Mouse (Mus musculus): ENCODE data around the gene Nek5. TPM values are rescaled to one million over a fixed set of nuclear protein-coding genes. Genes with fewer than 3 reads are reported as not detected.

Nek5 gene
- polyA plus RNA-seq, 1 experiment from 2014 or later: 1.7 TPM

DNA sequence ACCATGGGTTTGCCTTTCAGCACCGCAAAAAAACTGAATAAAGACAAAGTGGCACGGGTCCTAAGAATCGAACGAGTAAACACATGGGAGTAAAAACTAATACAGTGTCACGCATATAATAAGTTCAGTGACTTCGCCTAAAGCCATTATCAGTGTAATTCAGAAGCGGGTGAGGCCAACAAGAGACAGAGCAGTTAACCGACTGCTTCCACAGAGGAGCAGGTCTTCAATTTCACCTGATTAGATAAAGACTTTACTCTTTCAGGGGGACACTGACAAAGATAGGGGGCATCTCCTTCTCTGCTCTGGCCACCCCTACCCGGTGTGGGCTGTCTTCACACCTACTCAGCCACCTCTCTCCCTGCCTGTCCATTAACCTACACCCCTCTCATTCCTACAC is 66.5 kb downstream of the Nek5 start:
- H3K4me3 ChIP-seq (replicated peaks; ENCODE audit: low read length): no peak overlapping the region
- H3K9me3 ChIP-seq (ENCODE audit: control insufficient read depth, low read length): no peaks in the 10 kb centered on the region
- no peak overlapping the region for H3K9ac ChIP-seq
- peaks cover 6% of the 10 kb centered on the region for H3K36me3 ChIP-seq (replicated peaks; ENCODE audit: control insufficient read depth, insufficient read depth)
- no peak overlapping the region for H3K4me2 ChIP-seq (replicated peaks)
- DNase-seq (ENCODE audit: low spot score) (no peak), ATAC-seq (ENCODE audit: low FRiP score) (no peak)
- no peak overlapping the region for H3K27ac ChIP-seq
- 85% methylated on average over 9 of the region's 9 CpGs for WGBS
- H3K4me1 ChIP-seq (replicated peaks; ENCODE audit: control insufficient read depth, insufficient read depth, low read length): peaks cover 6% of the 10 kb centered on the region
- peaks cover 12% of the 10 kb centered on the region; the same call in 1 of the 2 replicates for H3K27me3 ChIP-seq (ENCODE audit: control insufficient read depth, insufficient read depth, low read length)

DNA sequence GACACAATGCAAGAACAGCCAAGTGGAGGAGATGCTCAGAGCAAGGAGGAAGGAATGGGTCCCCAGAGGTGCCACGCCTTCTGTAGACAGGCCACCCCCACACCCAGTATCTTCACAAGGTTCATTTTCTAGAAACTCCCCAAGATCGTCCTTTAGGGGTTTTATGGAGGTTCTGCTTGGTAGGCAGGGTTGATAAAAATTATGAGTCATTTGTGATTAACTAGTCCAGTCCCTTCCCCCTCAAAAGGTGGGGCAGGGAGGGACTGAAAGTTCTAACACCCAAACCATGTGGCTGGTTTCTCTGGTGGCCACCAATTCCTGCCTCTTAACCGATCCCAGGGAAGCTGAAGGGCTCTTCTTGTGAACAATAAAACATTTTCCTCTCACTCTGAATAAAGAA is 68.0 kb downstream of the Nek5 start:
- no peak overlapping the region for H3K4me2 ChIP-seq (replicated peaks)
- H3K9me3 ChIP-seq (ENCODE audit: control insufficient read depth, low read length): no peaks in the 10 kb centered on the region
- H3K27me3 ChIP-seq (ENCODE audit: control insufficient read depth, insufficient read depth, low read length): peaks cover 12% of the 10 kb centered on the region; the same call in 1 of the 2 replicates
- no peak overlapping the region for H3K4me3 ChIP-seq (replicated peaks; ENCODE audit: low read length)
- no peak for ATAC-seq (ENCODE audit: low FRiP score)
- DNase-seq (ENCODE audit: low spot score): no peak
- H3K9ac ChIP-seq: no peak overlapping the region
- 86% methylated on average over 3 of the region's 3 CpGs for WGBS
- H3K27ac ChIP-seq: no peak overlapping the region
- no peaks in the 10 kb centered on the region for H3K36me3 ChIP-seq (replicated peaks; ENCODE audit: control insufficient read depth, insufficient read depth)
- H3K4me1 ChIP-seq (replicated peaks; ENCODE audit: control insufficient read depth, insufficient read depth, low read length): peaks cover 6% of the 10 kb centered on the region

DNA sequence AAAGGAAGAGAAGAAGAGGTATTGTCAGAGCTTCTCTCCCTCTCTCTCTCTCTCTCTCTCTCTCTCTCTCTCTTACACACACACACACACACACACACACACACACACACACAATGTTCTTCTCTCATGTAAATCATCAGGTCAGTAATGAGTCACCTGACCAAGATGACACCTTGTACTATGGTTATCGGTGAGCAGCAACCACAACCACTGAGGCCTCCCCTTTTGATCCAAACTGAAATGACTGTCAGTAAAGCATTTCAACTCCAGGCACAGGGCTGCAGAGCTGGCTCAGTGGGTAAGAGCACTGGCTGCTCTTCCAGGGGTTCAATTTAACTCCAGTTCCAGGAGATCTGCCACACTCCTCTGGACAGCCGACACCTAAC is 69.4 kb downstream of the Nek5 start:
- peaks cover 12% of the 10 kb centered on the region; the same call in 1 of the 2 replicates for H3K27me3 ChIP-seq (ENCODE audit: control insufficient read depth, insufficient read depth, low read length)
- H3K9ac ChIP-seq: no peak overlapping the region
- H3K27ac ChIP-seq: no peak overlapping the region
- WGBS: 96% methylated on average over 2 of the region's 2 CpGs
- no peak overlapping the region for H3K4me2 ChIP-seq (replicated peaks)
- H3K36me3 ChIP-seq (replicated peaks; ENCODE audit: control insufficient read depth, insufficient read depth): no peaks in the 10 kb centered on the region
- no peaks in the 10 kb centered on the region for H3K4me1 ChIP-seq (replicated peaks; ENCODE audit: control insufficient read depth, insufficient read depth, low read length)
- H3K9me3 ChIP-seq (ENCODE audit: control insufficient read depth, low read length): no peaks in the 10 kb centered on the region
- ATAC-seq (ENCODE audit: low FRiP score) (no peak), DNase-seq (ENCODE audit: low spot score) (no peak)
- no peak overlapping the region for H3K4me3 ChIP-seq (replicated peaks; ENCODE audit: low read length)

DNA sequence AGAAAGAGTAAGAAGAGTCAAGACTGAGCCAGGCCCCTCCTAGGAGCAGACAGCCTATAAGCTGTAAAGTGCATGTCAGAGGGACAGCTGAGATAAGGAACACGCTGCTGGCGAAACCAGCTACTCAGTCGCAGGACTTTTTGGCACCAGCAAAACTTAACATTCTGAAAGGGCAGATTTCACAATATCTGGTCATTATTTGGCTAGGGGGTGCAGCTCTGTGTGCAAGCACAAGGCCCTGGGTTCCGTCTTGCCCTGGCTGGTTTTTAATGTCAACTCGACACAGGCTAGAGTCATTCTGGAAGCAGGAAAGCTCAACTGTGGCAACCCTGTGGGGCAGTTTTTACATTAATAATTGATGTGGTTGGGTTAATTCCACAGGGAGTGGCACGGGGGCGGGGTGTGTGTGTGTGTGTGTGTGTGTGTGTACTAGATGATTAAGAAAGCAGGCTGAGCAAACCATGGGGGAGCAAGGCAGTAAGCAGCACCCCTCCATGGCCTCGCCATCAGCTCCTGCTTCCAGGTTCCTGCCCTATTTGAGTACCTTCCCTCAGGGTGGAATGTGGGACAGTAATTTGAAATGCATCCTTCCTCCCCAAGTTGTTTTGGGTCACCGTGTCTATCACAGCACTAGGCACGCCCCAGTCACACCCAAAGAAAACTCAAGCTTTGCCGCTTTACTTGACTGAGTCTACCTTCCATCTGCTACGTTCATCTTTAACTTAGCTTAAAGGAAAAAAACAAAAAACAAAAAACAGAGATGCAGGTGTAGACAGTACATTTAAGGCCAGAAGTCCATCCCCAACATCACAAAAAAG is 70.0 kb downstream of the Nek5 start:
- Histone ChIP-seq H3K27me3 (ENCODE audit: control insufficient read depth, insufficient read depth, low read length) (peaks cover 12% of the 10 kb centered on the region; the same call in 1 of the 2 replicates), H3K9ac (no peak overlapping the region), H3K27ac (no peak overlapping the region), H3K9me3 (ENCODE audit: control insufficient read depth, low read length) (no peaks in the 10 kb centered on the region), H3K4me2 (replicated peaks) (no peak overlapping the region), H3K4me3 (replicated peaks; ENCODE audit: low read length) (no peak overlapping the region), H3K36me3 (replicated peaks; ENCODE audit: control insufficient read depth, insufficient read depth) (no peaks in the 10 kb centered on the region), H3K4me1 (replicated peaks; ENCODE audit: control insufficient read depth, insufficient read depth, low read length) (no peaks in the 10 kb centered on the region)
- DNase-seq (ENCODE audit: low spot score) (no peak), ATAC-seq (ENCODE audit: low FRiP score) (no peak)
- WGBS: 91% methylated on average over 12 of the region's 12 CpGs

DNA sequence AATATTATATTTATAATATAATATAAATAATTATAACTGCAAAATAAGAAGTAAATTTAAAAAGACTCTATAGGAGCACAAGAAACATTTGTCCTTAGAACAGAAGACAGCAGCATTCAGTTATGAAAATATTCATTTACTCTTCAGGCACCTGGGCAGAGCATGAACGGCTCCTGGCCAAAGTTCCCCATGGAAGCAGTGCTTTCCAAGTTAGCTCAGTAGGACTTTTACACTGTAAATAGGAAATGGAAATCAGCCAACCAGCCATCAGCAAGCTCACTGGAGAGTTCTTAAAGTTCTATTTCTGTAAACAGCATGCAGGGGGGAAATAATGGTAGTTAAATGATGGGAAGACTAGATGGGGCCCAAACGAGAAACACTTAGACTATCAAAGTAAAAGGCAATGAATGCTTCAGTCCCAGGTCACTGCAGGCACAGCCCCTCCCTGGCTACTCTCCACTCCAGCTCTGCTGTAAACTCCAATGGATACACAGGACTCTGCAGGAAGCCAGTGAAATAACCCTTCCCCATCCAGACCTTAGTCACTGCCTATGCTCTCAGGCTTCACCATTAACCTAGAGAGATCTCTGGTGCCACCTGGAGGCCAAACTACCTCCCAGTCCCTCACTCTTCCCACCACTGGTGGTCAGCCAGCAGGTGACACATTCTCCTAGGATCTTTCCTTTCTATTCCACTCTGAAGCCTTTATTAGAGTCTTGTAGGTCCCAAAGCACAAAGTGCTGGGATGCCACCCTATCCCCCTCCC is 77.0 kb downstream of the Nek5 start:
- WGBS: 73% methylated on average over 2 of the region's 2 CpGs
- no peaks in the 10 kb centered on the region for H3K4me1 ChIP-seq (replicated peaks; ENCODE audit: control insufficient read depth, insufficient read depth, low read length)
- ATAC-seq (ENCODE audit: low FRiP score): peak; percentile 43; the same call in 1 of the 2 replicates

DNA sequence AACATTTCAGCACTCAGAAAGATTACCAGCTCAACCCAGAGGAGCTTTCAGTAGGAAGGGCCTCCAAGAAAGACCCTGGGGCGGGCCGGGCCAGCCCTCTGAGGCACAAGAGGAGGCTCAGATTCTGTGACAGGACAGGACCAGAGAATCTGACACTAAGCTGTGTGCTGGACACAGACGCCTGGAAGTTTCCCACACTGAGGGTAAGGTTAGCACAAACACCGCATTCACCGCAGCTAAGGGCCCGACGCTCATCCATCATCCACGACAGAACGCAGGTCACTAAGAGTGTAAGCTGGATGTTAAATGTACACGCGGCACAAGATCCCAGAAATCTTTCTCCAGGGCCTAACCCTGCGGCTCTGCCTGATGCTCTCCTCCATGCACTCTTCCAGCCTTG is 81.1 kb downstream of the Nek5 start:
- WGBS: 53% methylated on average over 12 of the region's 12 CpGs
- Histone ChIP-seq H3K27ac (no peak overlapping the region), H3K36me3 (replicated peaks; ENCODE audit: control insufficient read depth, insufficient read depth) (no peaks in the 10 kb centered on the region), H3K4me1 (replicated peaks; ENCODE audit: control insufficient read depth, insufficient read depth, low read length) (0 out of 2 replicates have a peak, but pooled peaks cover 2% of the 10 kb centered on the region), H3K9ac (no peak overlapping the region), H3K9me3 (ENCODE audit: control insufficient read depth, low read length) (no peaks in the 10 kb centered on the region), H3K4me2 (replicated peaks) (no peak overlapping the region), H3K27me3 (ENCODE audit: control insufficient read depth, insufficient read depth, low read length) (no peaks in the 10 kb centered on the region), H3K4me3 (replicated peaks; ENCODE audit: low read length) (no peak overlapping the region)
- ATAC-seq (ENCODE audit: low FRiP score) (no peak), DNase-seq (ENCODE audit: low spot score) (no peak)

More for the DNA sequence above, 77.0 kb downstream of the Nek5 start:
- H3K4me3 ChIP-seq (replicated peaks; ENCODE audit: low read length): no peak overlapping the region
- no peaks in the 10 kb centered on the region for H3K27me3 ChIP-seq (ENCODE audit: control insufficient read depth, insufficient read depth, low read length)
- H3K36me3 ChIP-seq (replicated peaks; ENCODE audit: control insufficient read depth, insufficient read depth): no peaks in the 10 kb centered on the region
- no peak overlapping the region for H3K4me2 ChIP-seq (replicated peaks)
- H3K9me3 ChIP-seq (ENCODE audit: control insufficient read depth, low read length): no peaks in the 10 kb centered on the region
- H3K27ac ChIP-seq: no peak overlapping the region
- no peak overlapping the region for H3K9ac ChIP-seq
- DNase-seq (ENCODE audit: low spot score): no peak

DNA sequence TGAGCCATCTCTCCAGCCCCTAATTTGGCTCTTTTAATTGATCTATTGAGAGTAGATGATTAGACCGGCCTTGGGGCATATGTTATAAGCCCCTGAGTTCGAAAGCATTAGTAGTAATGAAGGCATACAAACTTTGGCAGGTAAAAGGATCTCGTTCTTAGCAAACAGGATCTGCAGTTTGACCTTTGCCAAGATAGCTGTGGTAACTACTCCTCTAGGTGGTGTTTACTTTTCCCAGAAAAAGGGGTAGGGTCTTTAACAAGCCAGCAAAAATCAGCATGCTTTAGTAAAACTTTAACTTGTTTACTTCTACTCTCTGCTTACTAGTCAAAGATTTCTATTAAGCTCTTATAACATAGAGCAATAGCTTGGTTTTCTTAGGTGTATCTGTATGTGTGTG is 82.3 kb downstream of the Nek5 start:
- Histone ChIP-seq H3K4me2 (replicated peaks) (no peak overlapping the region), H3K4me3 (replicated peaks; ENCODE audit: low read length) (no peak overlapping the region), H3K4me1 (replicated peaks; ENCODE audit: control insufficient read depth, insufficient read depth, low read length) (0 out of 2 replicates have a peak, but pooled peaks cover 2% of the 10 kb centered on the region), H3K27me3 (ENCODE audit: control insufficient read depth, insufficient read depth, low read length) (no peaks in the 10 kb centered on the region), H3K9me3 (ENCODE audit: control insufficient read depth, low read length) (no peaks in the 10 kb centered on the region), H3K9ac (no peak overlapping the region), H3K27ac (no peak overlapping the region), H3K36me3 (replicated peaks; ENCODE audit: control insufficient read depth, insufficient read depth) (no peaks in the 10 kb centered on the region)
- 86% methylated on average over 3 of the region's 3 CpGs for WGBS
- ATAC-seq (ENCODE audit: low FRiP score) (no peak), DNase-seq (ENCODE audit: low spot score) (no peak)

DNA sequence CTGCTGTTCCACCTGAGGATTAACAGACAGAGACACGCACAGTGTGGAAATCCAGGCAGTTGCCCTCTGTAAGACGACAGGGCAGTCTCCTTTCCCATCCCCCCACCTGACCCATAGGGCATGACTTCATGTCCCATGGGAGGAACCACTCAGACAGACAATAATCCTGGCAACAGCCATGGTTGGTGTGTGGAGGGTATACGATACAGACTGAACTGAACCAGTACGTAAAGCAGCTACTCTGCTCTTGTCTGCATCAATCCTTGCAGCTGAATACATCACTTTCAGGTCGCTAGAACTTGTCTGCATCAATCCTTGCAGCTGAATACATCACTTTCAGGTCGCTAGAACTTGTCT is 84.7 kb downstream of the Nek5 start:
- Histone ChIP-seq H3K9me3 (ENCODE audit: control insufficient read depth, low read length) (no peaks in the 10 kb centered on the region), H3K4me2 (replicated peaks) (no peak overlapping the region), H3K27me3 (ENCODE audit: control insufficient read depth, insufficient read depth, low read length) (no peaks in the 10 kb centered on the region), H3K27ac (no peak overlapping the region), H3K9ac (no peak overlapping the region), H3K36me3 (replicated peaks; ENCODE audit: control insufficient read depth, insufficient read depth) (no peaks in the 10 kb centered on the region), H3K4me3 (replicated peaks; ENCODE audit: low read length) (no peak overlapping the region), H3K4me1 (replicated peaks; ENCODE audit: control insufficient read depth, insufficient read depth, low read length) (0 out of 2 replicates have a peak, but pooled peaks cover 2% of the 10 kb centered on the region)
- whole genome bisulfite sequencing: 21% methylated on average over 6 of the region's 6 CpGs
- ATAC-seq (ENCODE audit: low FRiP score): peak; percentile 36; the same call in 1 of the 2 replicates
- DNase-seq (ENCODE audit: low spot score): no peak

DNA sequence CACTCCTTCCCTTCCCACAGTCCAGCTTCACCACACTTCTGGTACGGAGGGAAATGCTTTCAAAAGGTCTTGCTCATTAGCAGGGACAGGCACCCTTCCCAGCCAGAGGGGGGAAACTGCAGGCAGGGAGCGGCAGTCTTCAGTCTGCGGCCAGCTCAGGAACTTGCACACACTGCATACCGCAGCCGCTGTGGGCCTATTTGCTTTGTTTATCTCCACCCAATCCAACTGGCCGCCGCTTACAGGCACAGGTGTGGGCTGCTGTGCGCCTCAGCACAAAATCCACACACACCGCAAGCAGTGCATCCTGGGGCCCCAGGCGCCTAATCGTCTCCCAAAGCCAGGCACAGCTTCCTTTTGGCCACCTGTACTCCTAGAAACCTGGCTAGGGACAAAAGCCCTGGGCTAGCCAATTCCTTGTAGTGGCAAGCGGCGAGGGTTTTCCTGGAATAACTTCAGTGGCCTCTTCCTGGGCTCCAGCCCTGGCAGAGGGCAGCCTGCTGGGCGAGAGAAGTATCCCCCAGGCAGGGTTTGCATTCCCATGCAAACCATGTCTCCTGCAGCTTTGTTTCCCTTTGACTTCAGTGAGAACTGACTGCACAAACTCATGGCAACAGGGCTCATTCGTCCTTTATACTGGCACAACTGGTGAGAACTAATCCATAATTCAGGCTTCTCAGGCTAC is 85.2 kb downstream of the Nek5 start:
- Histone ChIP-seq H3K27ac (no peak overlapping the region), H3K9me3 (ENCODE audit: control insufficient read depth, low read length) (no peaks in the 10 kb centered on the region), H3K4me1 (replicated peaks; ENCODE audit: control insufficient read depth, insufficient read depth, low read length) (0 out of 2 replicates have a peak, but pooled peaks cover 2% of the 10 kb centered on the region), H3K27me3 (ENCODE audit: control insufficient read depth, insufficient read depth, low read length) (no peaks in the 10 kb centered on the region), H3K4me2 (replicated peaks) (peak overlapping the region; percentile 29), H3K9ac (no peak overlapping the region), H3K4me3 (replicated peaks; ENCODE audit: low read length) (no peak overlapping the region), H3K36me3 (replicated peaks; ENCODE audit: control insufficient read depth, insufficient read depth) (no peaks in the 10 kb centered on the region)
- no peak for DNase-seq (ENCODE audit: low spot score)
- peak; percentile 52 for ATAC-seq (ENCODE audit: low FRiP score)
- 16% methylated on average over 15 of the region's 15 CpGs for WGBS

Data from hindbrain, embryonic 14.5 days (tissue).